Mouse (Mus musculus) lung, postnatal 0 days (tissue): ENCODE data around the gene Zfp652. TPM values are rescaled to one million over a fixed set of nuclear protein-coding genes. Genes with fewer than 3 reads are reported as not detected.

Source experiments
- ATAC-seq: fragments of 200-750 bp; cut with Nextera tagmentation; 2 replicates; pipeline ENCODE4 v1.8.0; 2017; ENCODE audit warnings: moderate library complexity
- DNase-seq: peaks from one replicate; pipeline ENCODE4 v3.0.0-alpha.2; 2016; ENCODE audit warnings: low spot score
- H3K27ac ChIP-seq: fragments of 300-500 bp; sonication (generic); 2 replicates; pipeline ENCODE4 v1.5.1; 2014; ENCODE audit warnings: antibody characterized with exemption, mild to moderate bottlenecking, low read length, mixed read lengths
- H3K27me3 ChIP-seq: fragments of 300-500 bp; sonication (generic); replicated peaks from 2 replicates; pipeline ENCODE4 v1.6.1; 2014; ENCODE audit warnings: low read length, mixed read lengths; ENCODE audit not compliant: insufficient read depth
- H3K36me3 ChIP-seq: fragments of 300-500 bp; sonication (generic); 2 replicates; pipeline ENCODE4 v1.6.1; 2014; ENCODE audit warnings: low read length, mixed read lengths; ENCODE audit not compliant: insufficient read depth
- H3K4me1 ChIP-seq: fragments of 300-500 bp; sonication (generic); 2 replicates; pipeline ENCODE4 v1.6.1; 2014; ENCODE audit warnings: antibody characterized with exemption, low read depth, low read length, mixed read lengths; ENCODE audit not compliant: insufficient read depth
- H3K4me2 ChIP-seq: fragments of 300-500 bp; sonication (generic); replicated peaks from 2 replicates; pipeline ENCODE4 v1.6.1; 2014; ENCODE audit warnings: low read depth, mild to moderate bottlenecking, low read length, moderate library complexity, mixed read lengths
- H3K4me3 ChIP-seq: fragments of 300-500 bp; sonication (generic); 2 replicates; pipeline ENCODE4 v1.5.1; 2014; ENCODE audit warnings: low read depth, low read length
- H3K9ac ChIP-seq: fragments of 300-500 bp; sonication (generic); replicated peaks from 2 replicates; pipeline ENCODE4 v1.6.1; 2014; ENCODE audit warnings: low read depth, mild to moderate bottlenecking
- H3K9me3 ChIP-seq: fragments of 300-500 bp; sonication (generic); 2 replicates; pipeline ENCODE4 v1.6.1; 2016; ENCODE audit warnings: low read length, mixed read lengths
- CTCF ChIP-seq: IDR thresholded peaks from 2 replicates; pipeline ENCODE4 v1.5.1; 2016; ENCODE audit warnings: antibody characterized with exemption, mild to moderate bottlenecking
- EP300 ChIP-seq: IDR thresholded peaks from 2 replicates; pipeline ENCODE4 v1.6.1; 2016; ENCODE audit warnings: antibody characterized with exemption, mild to moderate bottlenecking, control low read depth
- WGBS: fragments of 180-500 bp; shearing (Covaris S2); extraction: QIAGEN DNeasy Blood & Tissue Kit; methylation state at CpG from one replicate; pipeline ENCODE4 v1.1.7; 2014; 5-methylcytosine and 5-hydroxymethylcytosine counted together
- polyA plus RNA-seq: library from polyadenylated mRNA; unstranded; fragments of >200 nt; fragmentation: Nextera tagmentation; extraction: Ambion mirVana; gene quantifications from 2 replicates; pipeline ENCODE4 v1.2.1, GENCODE M21; 2015

Zfp652 gene
- polyA plus RNA-seq, 1 experiment from 2014 or later, result 18.5 TPM

GRCm38 (mm10) chr11:95688981-95689380, 23.5 kb upstream of the Zfp652 start:
- H3K4me2 ChIP-seq, result no peak overlapping the region; the same call in 1 of the 2 replicates
- H3K36me3 ChIP-seq, result no peaks in the 10 kb centered on the region
- WGBS, result 30% methylated on average over 7 of the region's 7 CpGs
- DNase-seq, result peak; percentile 36
- ATAC-seq, result peak; percentile 71
- no peaks in the 10 kb centered on the region for H3K9me3 ChIP-seq
- peaks cover 6% of the 10 kb centered on the region; the same call in 1 of the 2 replicates for H3K4me1 ChIP-seq
- peak overlapping the region; percentile 76 for H3K27ac ChIP-seq
- no peak overlapping the region for H3K4me3 ChIP-seq
- no peak overlapping the region for H3K9ac ChIP-seq
- TF ChIP-seq EP300 (no peak), CTCF (peak; percentile 17; the same call in 1 of the 2 replicates)
- H3K27me3 ChIP-seq, result no peaks in the 10 kb centered on the region

- H3K4me2 ChIP-seq, result no peak overlapping the region
- TF ChIP-seq EP300 (no peak), CTCF (no peak)
- H3K4me3 ChIP-seq, result no peak overlapping the region
- ATAC-seq (no peak), DNase-seq (no peak)
- 82% methylated on average over 3 of the region's 3 CpGs for WGBS
- peak overlapping the region; percentile 76; the same call in 1 of the 2 replicates for H3K27ac ChIP-seq
- H3K27me3 ChIP-seq, result no peaks in the 10 kb centered on the region
- peaks cover 6% of the 10 kb centered on the region; the same call in 1 of the 2 replicates for H3K4me1 ChIP-seq
- no peaks in the 10 kb centered on the region for H3K9me3 ChIP-seq
- H3K9ac ChIP-seq, result no peak overlapping the region
- H3K36me3 ChIP-seq, result no peaks in the 10 kb centered on the region
Observed at GRCm38 (mm10) chr11:95689544-95689943, 22.9 kb upstream of the Zfp652 start.

DNA sequence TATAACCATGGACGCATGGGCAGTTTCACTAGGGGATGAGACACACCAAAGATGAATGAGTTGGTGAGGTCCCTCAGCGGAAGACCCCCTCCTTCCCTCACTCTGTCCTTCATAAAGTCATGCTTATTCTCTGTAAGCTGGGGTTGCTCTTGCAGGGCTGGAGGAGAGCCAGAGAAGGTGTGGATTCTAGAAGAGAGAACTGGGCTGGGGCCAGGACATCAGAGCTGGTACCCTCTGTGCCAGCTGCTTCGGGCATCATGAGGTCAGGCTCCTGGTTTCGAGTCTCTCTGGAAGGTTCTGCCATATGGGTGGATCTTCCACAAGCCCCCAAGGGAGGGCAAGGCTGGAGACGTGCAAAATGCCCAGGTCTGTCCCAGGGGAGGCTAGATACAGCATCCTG, 13.9 kb upstream of the Zfp652 start:
- Histone ChIP-seq H3K4me2 (no peak overlapping the region), H3K9ac (no peak overlapping the region), H3K4me1 (no peaks in the 10 kb centered on the region), H3K9me3 (no peaks in the 10 kb centered on the region), H3K4me3 (no peak overlapping the region), H3K27ac (no peak overlapping the region), H3K36me3 (no peaks in the 10 kb centered on the region), H3K27me3 (no peaks in the 10 kb centered on the region)
- TF ChIP-seq EP300, result no peak
- TF ChIP-seq CTCF, result no peak
- ATAC-seq (no peak), DNase-seq (no peak)
- 74% methylated on average over 5 of the region's 5 CpGs for WGBS

DNA sequence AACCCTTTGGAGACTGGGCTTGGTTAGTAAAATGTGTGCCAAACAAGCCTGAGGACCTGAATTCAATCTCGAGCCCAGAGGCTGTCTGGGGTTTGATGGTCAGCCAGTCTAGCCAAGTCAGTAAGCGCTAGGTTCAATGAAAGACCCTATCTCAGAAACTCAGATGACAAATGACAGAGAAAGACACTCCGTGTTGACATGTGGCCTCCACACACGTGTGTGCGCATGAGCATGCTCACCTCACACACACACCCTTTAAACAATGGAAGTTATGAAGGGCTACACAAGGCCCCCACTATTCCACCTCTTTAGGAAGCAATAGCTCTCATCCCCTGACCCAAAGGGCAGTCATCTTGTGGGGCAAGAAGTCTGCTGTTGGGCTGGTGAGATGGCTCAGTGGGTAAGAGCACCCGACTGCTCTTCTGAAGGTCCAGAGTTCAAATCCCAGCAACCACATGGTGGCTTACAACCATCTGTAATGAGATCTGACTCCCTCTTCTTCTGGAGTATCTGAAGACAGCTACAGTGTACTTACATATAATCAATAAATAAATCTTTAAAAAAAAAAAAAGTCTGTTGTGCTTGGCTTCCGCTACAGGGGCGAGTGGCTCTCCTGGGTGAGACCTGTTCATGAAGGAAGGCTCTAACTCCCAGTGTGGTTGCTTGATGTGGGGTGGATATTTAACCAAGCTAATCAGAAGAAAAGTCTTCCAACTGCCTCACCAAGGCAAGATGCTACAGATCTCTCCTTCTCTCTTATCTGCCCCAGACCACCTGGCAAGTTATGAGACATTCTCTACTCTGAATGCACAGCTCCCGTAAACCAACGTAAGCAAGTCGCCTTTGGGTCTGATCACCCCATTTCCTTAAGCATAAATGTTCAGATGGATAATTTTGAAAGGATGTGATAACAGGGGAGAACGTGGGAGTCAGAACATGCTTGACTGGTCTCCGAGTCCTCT, 11.4 kb upstream of the Zfp652 start:
- DNase-seq (no peak), ATAC-seq (no peak)
- H3K9ac ChIP-seq, result no peak overlapping the region
- WGBS, result 85% methylated on average over 13 of the region's 13 CpGs
- H3K4me1 ChIP-seq, result no peaks in the 10 kb centered on the region
- no peak overlapping the region for H3K4me2 ChIP-seq
- no peak overlapping the region for H3K4me3 ChIP-seq
- no peak overlapping the region for H3K27ac ChIP-seq
- H3K36me3 ChIP-seq, result no peaks in the 10 kb centered on the region
- H3K27me3 ChIP-seq, result no peaks in the 10 kb centered on the region
- no peaks in the 10 kb centered on the region for H3K9me3 ChIP-seq
- TF ChIP-seq EP300 (no peak), CTCF (no peak)

DNA sequence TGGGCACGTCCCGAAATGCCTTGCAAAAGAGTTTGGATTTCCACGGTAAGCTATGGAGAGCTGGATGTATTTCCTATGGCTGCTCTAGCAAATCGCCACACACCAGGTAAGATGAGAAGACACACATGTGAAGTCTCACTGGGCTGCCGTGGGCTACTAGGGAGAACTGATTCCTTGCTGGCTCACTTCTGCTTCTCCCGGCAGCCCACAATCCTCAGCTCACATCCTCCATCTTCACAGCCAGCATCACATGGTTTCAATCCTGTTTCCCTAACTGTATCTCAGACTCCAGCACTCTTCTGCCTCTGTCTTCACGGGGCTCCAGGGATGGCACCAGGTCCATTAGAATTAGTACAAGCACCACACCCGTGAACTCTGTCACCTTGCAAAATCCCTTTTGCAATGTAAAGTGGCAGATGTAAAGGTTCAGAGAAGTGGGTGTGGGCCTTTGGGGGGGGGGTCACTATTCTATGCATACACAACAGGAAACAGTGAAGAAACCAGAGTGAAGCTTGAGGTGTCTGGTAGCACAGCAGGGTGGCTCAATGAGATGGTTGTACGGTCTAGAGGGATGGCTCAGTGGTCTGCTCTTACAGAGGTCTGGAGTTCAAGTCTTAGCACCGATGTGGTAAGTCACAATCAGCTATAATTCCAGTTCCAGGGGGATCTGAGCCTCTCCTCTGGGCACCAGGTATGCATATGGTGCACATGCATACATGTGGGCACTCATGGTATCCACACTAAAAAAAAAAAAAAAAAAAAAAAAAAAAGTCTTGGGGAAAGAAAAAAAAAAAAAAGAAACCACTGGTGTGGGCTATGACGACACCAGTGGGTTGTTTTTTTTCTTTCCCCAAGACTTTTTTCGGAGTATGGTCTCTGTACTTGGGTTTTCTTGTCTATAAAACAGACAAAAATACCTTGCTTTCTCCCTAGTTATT, 8.2 kb upstream of the Zfp652 start:
- WGBS, result 86% methylated on average over 12 of the region's 12 CpGs
- no peaks in the 10 kb centered on the region for H3K27me3 ChIP-seq
- no peak overlapping the region for H3K4me3 ChIP-seq
- H3K9me3 ChIP-seq, result no peaks in the 10 kb centered on the region
- H3K4me1 ChIP-seq, result no peaks in the 10 kb centered on the region
- no peak overlapping the region for H3K4me2 ChIP-seq
- no peak overlapping the region for H3K9ac ChIP-seq
- no peak for DNase-seq
- TF ChIP-seq CTCF, result no peak
- no peak for TF ChIP-seq EP300
- ATAC-seq, result no peak
- no peaks in the 10 kb centered on the region for H3K36me3 ChIP-seq
- H3K27ac ChIP-seq, result no peak overlapping the region

DNA sequence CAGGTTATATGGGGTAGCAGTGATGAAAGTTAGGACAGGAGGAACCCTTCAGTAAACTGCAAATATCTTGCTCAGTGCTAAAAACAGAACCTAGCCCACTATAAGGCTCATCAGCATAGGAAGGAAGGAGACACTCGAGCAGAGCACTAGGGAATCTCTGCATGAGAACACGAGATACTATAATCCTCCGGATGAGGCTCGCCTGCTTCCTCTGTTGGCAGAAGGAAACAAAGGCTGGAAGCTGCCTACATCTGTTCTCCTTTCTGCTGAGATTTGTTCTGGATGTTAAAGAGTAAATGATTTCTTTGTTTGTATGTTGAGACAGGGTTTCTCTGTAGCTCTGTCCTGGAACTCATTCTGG, 7.5 kb upstream of the Zfp652 start:
- WGBS, result 65% methylated on average over 4 of the region's 4 CpGs
- DNase-seq, result no peak

More for the DNA sequence above, 7.5 kb upstream of the Zfp652 start:
- no peaks in the 10 kb centered on the region for H3K9me3 ChIP-seq
- TF ChIP-seq CTCF (no peak), EP300 (no peak)
- no peak overlapping the region for H3K9ac ChIP-seq
- no peaks in the 10 kb centered on the region for H3K36me3 ChIP-seq
- H3K4me1 ChIP-seq, result no peaks in the 10 kb centered on the region
- no peaks in the 10 kb centered on the region for H3K27me3 ChIP-seq
- H3K27ac ChIP-seq, result no peak overlapping the region
- H3K4me3 ChIP-seq, result no peak overlapping the region
- H3K4me2 ChIP-seq, result no peak overlapping the region
- no peak for ATAC-seq
